Comparison of ENCODE assay signal across 27 mouse cellular contexts in genomic region chr10:86257045-86257444, GRCm38 (mm10). TPM values are rescaled to one million over a fixed set of nuclear protein-coding genes. Genes with fewer than 3 reads are reported as not detected.
A peak's percentile ranks its signal among the peaks of the same experiment; 100 is the strongest.
DNase-seq lines count a peak whose midpoint lies in the region.
"Had no signal": no experiment of that assay in that cellular context is flagged by ENCODE, and none has a peak within 500 bp of the region (broad histone marks: within the 10 kb centered on the region; RNA-seq: fewer than 3 reads in every experiment).

No protein-coding gene starts in this region.

- 74% methylated on average over 3 of the region's 3 CpGs for WGBS in heart, embryonic 10.5 days

- no peaks in the 10 kb centered on the region for H3K9me3 ChIP-seq in heart, embryonic 10.5 days
- H3K9me3 ChIP-seq: embryonic facial prominence, embryonic 13.5 days; forebrain, embryonic 12.5 days; forebrain, embryonic 15.5 days; heart, embryonic 15.5 days; hindbrain, embryonic 10.5 days; hindbrain, embryonic 13.5 days; intestine, embryonic 15.5 days had no signal

- H3K36me3 ChIP-seq in heart, embryonic 10.5 days: no peaks in the 10 kb centered on the region
- H3K36me3 ChIP-seq: embryonic facial prominence, embryonic 10.5 days; embryonic facial prominence, embryonic 13.5 days; forebrain, embryonic 12.5 days; forebrain, embryonic 15.5 days; heart, embryonic 12.5 days; heart, embryonic 15.5 days; hindbrain, embryonic 10.5 days; hindbrain, embryonic 13.5 days; intestine, embryonic 15.5 days had no signal

- H3K27ac ChIP-seq in heart, embryonic 10.5 days: no peak overlapping the region
- H3K27ac ChIP-seq: embryonic facial prominence, embryonic 10.5 days; embryonic facial prominence, embryonic 13.5 days; forebrain, embryonic 12.5 days; forebrain, embryonic 15.5 days; heart, embryonic 15.5 days; hindbrain, embryonic 10.5 days; hindbrain, embryonic 13.5 days; intestine, embryonic 15.5 days had no signal

- H3K27me3 ChIP-seq in heart, embryonic 10.5 days (ENCODE audit: insufficient read depth, poor library complexity, severe bottlenecking): peaks cover 8% of the 10 kb centered on the region; the same call in 1 of the 2 replicates
- H3K27me3 ChIP-seq: embryonic facial prominence, embryonic 13.5 days; forebrain, embryonic 12.5 days; forebrain, embryonic 15.5 days; heart, embryonic 15.5 days; hindbrain, embryonic 13.5 days; intestine, embryonic 15.5 days had no signal

- peaks cover 5% of the 10 kb centered on the region; the same call in 1 of the 2 replicates for H3K4me1 ChIP-seq in heart, embryonic 10.5 days
- H3K4me1 ChIP-seq: embryonic facial prominence, embryonic 13.5 days; heart, embryonic 15.5 days; intestine, embryonic 15.5 days had no signal

- DNase-seq in heart, adult 11 months: peak; percentile 78
- DNase-seq in heart, embryonic 10.5 days (ENCODE audit: low spot score): no peak
- DNase-seq in 3T3-L1 (ENCODE audit: low read depth, low spot score) (peak; percentile 25), NIH3T3 (ENCODE audit: low read depth) (peak; percentile 41)
- DNase-seq in urinary bladder, adult 2 months (ENCODE audit: low spot score): no peak
- DNase-seq in retina, postnatal 1 day: no peak
- DNase-seq: adrenal gland, postnatal 14 days; cerebellum, adult 11-12 months; cerebellum, adult 8-10 months; cerebellum, postnatal 10 days; cerebellum, postnatal 36 days; embryo, embryonic 11 days; gastrocnemius, postnatal 36 days; heart, postnatal 10 days; heart, postnatal 36 days; kidney, adult 11 months had no signal

- H3K4me3 ChIP-seq in heart, embryonic 10.5 days: no peak overlapping the region
- H3K4me3 ChIP-seq: embryonic facial prominence, embryonic 10.5 days; embryonic facial prominence, embryonic 13.5 days; erythroblast, embryonic 14.5 days; forebrain, embryonic 12.5 days; forebrain, embryonic 15.5 days; heart, embryonic 12.5 days; heart, embryonic 15.5 days; hindbrain, embryonic 10.5 days; hindbrain, embryonic 13.5 days; intestine, embryonic 15.5 days had no signal

RNA-seq across cellular contexts. Expression of gene Timp3, which starts 43.1 kb away (rescaled TPM):
- 44.7 and 47.2 TPM in 2 replicates for polyA plus RNA-seq in heart, embryonic 10.5 days (2016; fragmentation: Nextera tagmentation; extraction: Ambion mirVana)
- polyA plus RNA-seq in urinary bladder, adult 2 months (2012; rRNA removed): 182 and 201 TPM in 2 replicates
- polyA plus RNA-seq: CD4-positive, CD25-positive, alpha-beta regulatory T cell, adult 4 months had no signal

Comparison
In these comparisons a context has a peak if more than half of its experiments do, and no peak if none do; other contexts are left out.
1. DNase-seq: peak in heart, adult 11 months (single experiment), 3T3-L1 (single experiment) and NIH3T3 (single experiment); none in heart, embryonic 10.5 days (single experiment), urinary bladder, adult 2 months (single experiment) and retina, postnatal 1 day (single experiment).